Mouse (Mus musculus) T-helper 17 cell (primary cell): Measurements from ENCODE around the gene Elp1.

Experiments
- in situ Hi-C, 2 experiments: fragments of 300-600 bp; cut with MboI, MseI; formaldehyde crosslinking; loops; 1 replicate in 1 of 2; 2 replicates in 1 of 2; pipeline ENCODE4 v1.15.1; 2025; ENCODE audit warnings: high pct_unique_total_duplicates in 2 of 2

Elp1 gene

GRCm38 (mm10) chr4:56801907-56802668 is at the start of gene Elp1, which contains the start of gene Fam206a:
Gene Elp1 (minus strand): TSS chr4:56802331.
Gene Fam206a (plus strand): TSS chr4:56802345.
- in situ Hi-C loops = no loop called here

- in situ Hi-C loops = no loop called here
Observed at GRCm38 (mm10) chr4:56850724-56851123, 48.6 kb upstream of the Elp1 start.

GRCm38 (mm10) chr4:56848044-56848443 is 45.9 kb upstream of the Elp1 start:
- in situ Hi-C loops = no loop called here

GRCm38 (mm10) chr4:56847400-56847799 is 45.3 kb upstream of the Elp1 start:
- in situ Hi-C loops = no loop called here

DNA sequence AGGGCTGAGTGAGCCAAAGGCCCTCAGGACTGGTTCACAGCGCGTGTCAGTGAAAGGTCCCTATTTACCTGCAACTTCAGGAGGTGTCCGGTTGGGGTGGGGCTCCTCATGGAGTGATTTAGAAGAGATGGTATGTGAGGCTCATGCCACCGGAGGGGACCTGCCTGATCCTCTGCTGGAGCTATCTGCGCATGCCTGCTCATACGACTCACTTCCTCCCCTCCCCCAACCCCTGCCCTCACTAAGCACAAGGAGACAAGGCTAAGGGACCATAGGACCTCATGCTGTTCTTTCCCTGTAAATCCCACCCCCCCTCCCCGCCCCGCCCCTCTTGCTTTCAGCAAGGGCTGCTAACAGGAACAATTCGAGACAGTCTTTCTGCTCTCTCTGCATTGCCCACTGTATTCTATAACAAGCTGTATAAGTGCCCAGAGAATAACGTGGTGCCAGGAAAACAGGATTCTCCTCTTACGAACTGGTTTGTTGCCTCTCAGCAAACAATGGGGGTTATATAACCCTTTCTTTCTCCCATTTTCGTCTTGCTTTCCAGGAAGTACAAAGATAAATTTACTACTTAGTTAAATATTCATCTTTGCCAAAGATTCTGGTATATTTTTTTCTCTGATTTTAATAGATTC is 43.9 kb upstream of the Elp1 start:
- in situ Hi-C loops = no loop called here

GRCm38 (mm10) chr4:56844911-56845310 is 42.8 kb upstream of the Elp1 start:
- in situ Hi-C loops = no loop called here

DNA sequence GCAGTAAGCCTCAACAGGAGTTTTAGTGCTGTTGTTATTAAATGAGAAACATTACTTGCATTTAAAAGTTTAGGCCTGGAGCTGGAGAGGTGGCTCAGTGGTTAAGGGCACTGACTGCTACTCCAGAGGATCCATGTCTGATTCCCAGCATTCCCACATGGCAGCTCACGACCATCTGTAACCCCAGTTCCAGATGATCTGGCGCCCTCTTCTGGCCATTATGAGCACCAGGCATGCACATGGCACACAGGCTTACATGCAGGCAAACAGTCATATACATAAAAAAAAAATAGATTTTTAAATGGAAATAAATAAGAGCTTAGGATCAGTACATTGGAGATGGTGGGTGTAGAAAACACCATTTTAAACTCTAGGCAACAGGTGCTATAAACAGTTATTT is 41.8 kb upstream of the Elp1 start:
- in situ Hi-C loops = no loop called here

- in situ Hi-C loops = no loop called here
Observed at GRCm38 (mm10) chr4:56842501-56842900, 40.4 kb upstream of the Elp1 start.

DNA sequence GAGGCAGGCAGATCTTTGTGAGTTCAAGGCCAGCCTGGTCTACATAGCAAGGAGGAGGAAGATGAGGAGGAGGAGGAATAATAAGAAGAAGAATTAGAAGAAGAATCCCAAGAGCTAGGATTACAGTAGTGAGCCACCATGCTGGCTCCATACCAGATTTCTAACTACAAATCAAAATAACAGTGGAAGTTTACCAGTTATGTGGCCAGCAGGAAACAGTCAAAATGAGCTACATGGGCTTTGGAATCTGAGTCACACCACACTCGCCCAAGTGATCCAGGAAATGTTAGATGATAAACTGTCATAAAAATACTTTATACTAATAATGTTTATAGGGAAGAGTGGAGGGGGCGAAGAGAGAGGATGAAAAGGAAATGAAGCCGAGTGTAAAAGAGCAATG is 38.2 kb upstream of the Elp1 start:
- in situ Hi-C loops = no loop called here

- in situ Hi-C loops = no loop called here
Observed at GRCm38 (mm10) chr4:56837661-56838060, 35.5 kb upstream of the Elp1 start.

GRCm38 (mm10) chr4:56831998-56832397 is 29.9 kb upstream of the Elp1 start:
- in situ Hi-C loops = no loop called here

GRCm38 (mm10) chr4:56831013-56831609 is 29.0 kb upstream of the Elp1 start:
- in situ Hi-C loops = no loop called here

GRCm38 (mm10) chr4:56829511-56829921 is 27.4 kb upstream of the Elp1 start:
- in situ Hi-C loops = loop anchor here in 1 of 2 experiments (10.0 kb wide), 1 partner anchor 975 kb away; no protein-coding TSS in a partner anchor

- in situ Hi-C loops = loop anchor here in 1 of 2 experiments (10.0 kb wide), 1 partner anchor 974 kb away; no protein-coding TSS in a partner anchor
Observed at GRCm38 (mm10) chr4:56828932-56829331, 26.8 kb upstream of the Elp1 start.

GRCm38 (mm10) chr4:56824231-56824630 is 22.1 kb upstream of the Elp1 start:
- in situ Hi-C loops = loop anchor here in 1 of 2 experiments (10.0 kb wide), 1 partner anchor 969 kb away; no protein-coding TSS in a partner anchor

DNA sequence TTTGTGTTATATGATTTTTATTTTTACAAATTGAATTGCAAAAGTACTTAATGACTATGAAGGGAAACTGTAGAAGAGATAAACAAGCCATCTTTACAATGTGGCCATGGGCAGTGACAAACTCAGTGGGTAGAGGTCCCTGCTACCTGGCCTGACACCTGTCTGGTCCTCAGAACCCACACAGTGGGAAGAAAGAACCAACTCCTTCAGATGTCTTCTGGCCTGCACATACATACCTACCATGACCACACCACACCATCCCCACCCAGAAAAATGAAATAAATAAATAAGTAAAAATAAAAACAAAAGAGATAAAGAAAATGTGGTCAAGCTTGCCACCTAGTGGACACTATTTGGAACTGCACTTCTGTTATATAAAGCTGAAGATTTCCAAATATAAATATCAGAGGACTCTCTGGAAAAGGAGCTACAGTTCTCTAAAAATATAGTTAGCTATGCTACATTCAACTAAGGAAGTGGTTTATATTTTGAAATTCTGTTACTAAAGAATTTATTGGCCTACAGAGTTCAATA is 18.0 kb upstream of the Elp1 start:
- in situ Hi-C loops = loop anchor here in 1 of 2 experiments (10.0 kb wide), 1 partner anchor 965 kb away; no protein-coding TSS in a partner anchor

DNA sequence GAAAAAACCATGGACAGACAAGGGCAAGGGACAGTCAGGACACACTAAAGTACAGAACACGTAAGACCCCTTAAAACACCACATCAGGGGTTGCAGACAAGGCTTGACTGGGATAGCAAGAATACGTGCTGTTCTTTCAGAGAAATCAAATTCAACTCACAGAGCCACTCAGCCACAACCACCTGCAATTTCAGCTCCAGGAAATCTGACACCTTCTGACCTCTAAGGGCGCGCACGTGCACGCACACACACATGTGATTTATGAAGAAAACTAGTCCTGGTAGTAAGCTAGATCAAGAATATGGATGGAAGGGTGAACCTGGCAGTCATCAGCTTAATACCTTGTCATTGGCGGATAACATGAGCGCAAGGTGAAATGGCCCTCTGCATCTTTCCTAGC is 13.0 kb upstream of the Elp1 start:
- in situ Hi-C loops = no loop called here

DNA sequence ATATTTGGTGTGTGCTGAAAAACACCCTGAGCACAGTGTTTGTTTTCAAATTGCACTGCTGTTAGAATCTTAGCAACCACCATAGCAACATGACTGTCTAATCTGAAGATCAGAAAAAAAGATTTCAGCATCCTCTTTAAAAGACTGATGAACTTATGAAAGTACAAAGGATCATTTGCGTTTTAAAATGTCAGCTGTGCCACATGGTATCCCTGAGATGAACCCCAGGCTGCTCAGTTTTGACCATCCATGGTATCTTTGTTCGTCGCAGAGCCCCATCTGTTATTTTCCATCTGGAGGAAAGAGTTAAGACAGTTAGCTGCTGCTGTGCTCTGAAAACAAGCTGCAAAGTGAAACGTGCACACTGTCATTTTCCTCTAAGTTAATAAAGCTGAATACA is 10.0 kb upstream of the Elp1 start:
- in situ Hi-C loops = no loop called here

- in situ Hi-C loops = no loop called here
Observed at GRCm38 (mm10) chr4:56811642-56812041, 9.5 kb upstream of the Elp1 start.

DNA sequence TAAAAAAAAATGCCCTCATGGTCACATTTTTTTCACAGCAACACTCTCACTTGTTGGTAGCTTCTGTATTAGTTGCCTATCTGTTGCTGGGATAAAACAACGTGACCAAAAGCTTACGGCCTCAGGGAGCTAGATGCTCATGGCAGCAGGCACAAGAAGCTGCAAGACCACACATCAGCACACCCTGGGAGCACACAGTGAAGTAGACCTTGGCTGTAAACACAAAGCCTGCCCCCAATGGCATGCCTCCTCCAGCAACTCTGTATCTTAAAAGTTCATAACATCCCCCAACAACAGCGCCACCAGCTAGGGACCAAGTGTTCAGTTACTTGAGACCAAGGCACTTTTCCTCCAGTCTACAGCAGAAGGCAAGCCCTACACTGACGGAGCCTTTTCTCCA is 6.9 kb upstream of the Elp1 start:
- in situ Hi-C loops = no loop called here

DNA sequence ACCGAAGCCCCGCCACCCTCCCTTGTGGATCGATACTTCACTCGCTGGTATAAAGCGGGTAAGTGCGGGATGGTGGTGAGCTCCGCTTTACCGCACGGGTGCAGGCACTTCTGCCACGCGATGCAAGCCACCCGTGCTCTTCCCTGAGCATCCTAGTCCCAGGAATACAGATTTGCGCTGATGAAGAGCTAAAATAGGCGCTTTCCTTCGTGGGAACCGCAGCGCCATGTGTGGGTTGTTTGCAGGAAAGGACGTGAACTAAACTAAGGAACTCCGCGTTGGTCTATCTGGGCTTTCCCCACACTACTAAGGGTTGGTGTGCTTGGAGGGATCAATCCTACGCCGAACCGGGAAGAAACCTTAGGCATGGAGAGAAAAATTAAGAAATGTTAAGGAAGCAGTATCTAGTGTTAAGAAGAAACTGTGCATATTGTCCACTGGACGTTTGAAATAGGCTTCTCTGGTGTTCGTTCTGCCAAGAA is 579 bp upstream of the Elp1 start:
- in situ Hi-C loops = no loop called here

DNA sequence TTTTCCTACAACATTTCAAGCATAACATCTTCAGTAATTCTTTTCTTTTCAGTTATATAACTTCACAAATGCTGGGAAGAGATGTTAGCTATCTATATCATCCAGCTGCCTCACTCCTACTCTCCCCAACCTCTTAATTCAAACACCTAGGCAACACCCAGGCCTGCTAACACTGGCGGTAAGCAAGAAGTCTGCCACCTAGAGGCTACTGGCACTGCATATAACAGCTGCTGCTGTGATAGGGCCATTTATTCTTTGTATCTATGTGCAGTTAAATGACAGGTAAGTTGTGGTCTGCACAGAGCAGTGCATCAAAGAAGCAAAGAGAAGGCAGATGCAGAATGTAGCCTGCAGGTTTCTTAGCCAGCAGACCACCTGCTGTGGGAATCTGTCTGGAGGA is 10.8 kb downstream of the Elp1 start:
- in situ Hi-C loops = loop anchor here in 1 of 2 experiments (10.0 kb wide), 1 partner anchor 1427 kb away; no protein-coding TSS in a partner anchor
